Mouse (Mus musculus) liver, postnatal 0 days (tissue): Measurements from ENCODE around the gene Dusp5.

Source experiments
- CTCF ChIP-seq: sonication (generic); IDR thresholded peaks from 2 replicates; pipeline ENCODE4 v1.5.1; 2016; ENCODE audit warnings: antibody characterized with exemption, low read depth
- EP300 ChIP-seq: IDR thresholded peaks from 2 replicates; pipeline ENCODE4 v1.6.1; 2016; ENCODE audit warnings: antibody characterized with exemption, low read depth, mild to moderate bottlenecking

- no peak for TF ChIP-seq CTCF
- TF ChIP-seq EP300 = no peak
These were observed 26.2 kb downstream of the Dusp5 start for GRCm38 (mm10) chr19:53554981-53555616.
